Mouse (Mus musculus): ENCODE measurements at regions not wholly inside any gene's neighbourhood (a gene's known extent, or its start where the extent isn't known, plus 50 kb on each side); places are given as distances from the start of the nearest gene placed in this dataset.

DNA sequence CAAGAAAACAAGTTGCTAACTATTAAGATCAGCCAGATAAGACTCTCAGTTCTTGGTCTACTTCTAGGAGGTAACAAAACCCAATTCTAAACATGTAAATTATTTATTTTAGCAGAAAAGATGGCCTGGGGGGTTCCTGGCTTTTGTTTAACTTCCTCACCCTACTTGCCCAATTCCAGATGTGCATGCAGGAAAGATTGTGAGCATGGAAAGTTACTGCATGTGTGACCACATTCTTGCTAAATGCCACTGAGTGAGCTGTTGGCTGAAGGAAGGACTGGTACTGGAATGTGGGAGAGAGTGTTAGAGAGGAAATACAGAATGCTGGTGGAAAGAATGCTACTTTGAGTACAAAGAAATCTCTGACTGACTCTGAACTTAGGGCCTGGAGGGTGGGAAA, 72.1 kb upstream of the Vgll3 start:
- H3K4me2 ChIP-seq (ENCODE audit: low read depth, low read length, poor library complexity, severe bottlenecking): no peak overlapping the region
- no peaks in the 10 kb centered on the region for H3K36me3 ChIP-seq (ENCODE audit: insufficient read depth, low read length)
- H3K9me3 ChIP-seq (ENCODE audit: low read length): no peaks in the 10 kb centered on the region
- no peaks in the 10 kb centered on the region for H3K27me3 ChIP-seq (ENCODE audit: insufficient read depth, low read length)
- DNase-seq (ENCODE audit: low spot score) (no peak), ATAC-seq (ENCODE audit: low FRiP score) (no peak)
- no peaks in the 10 kb centered on the region for H3K4me1 ChIP-seq (ENCODE audit: insufficient read depth, low read length)
- no peak overlapping the region for H3K9ac ChIP-seq (replicated peaks; ENCODE audit: low read length, poor library complexity, severe bottlenecking)
- no peak overlapping the region for H3K27ac ChIP-seq (ENCODE audit: low read depth, low read length)
- H3K4me3 ChIP-seq (ENCODE audit: low read depth, low read length): no peak overlapping the region
- no peak for TF ChIP-seq CTCF (IDR thresholded peaks at IDR 0.05)

DNA sequence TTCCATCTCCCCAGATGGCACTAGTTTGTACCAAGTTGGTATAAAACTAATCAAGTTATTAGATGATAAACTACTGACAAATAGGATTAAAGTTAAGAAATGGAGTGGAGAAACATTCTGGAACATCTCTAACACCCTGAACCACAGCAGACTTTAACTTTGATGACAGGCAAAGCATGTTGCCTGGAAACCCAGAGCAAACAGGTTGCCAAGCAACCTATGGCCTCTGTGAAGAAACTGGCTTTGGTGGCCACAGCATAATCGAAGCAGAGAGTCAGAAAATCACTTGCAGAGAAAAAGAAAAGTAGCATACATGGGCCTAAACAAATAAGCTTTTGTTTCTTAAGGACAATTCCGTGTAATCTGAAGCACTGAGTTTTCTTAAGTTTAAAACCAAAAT, 59.4 kb upstream of the Vgll3 start:
- 16% methylated on average over 2 of the region's 2 CpGs for WGBS
- Histone ChIP-seq H3K4me2 (ENCODE audit: low read depth, low read length, poor library complexity, severe bottlenecking) (no peak overlapping the region), H3K9me3 (ENCODE audit: low read length) (no peaks in the 10 kb centered on the region), H3K4me3 (ENCODE audit: low read depth, low read length) (no peak overlapping the region), H3K9ac (replicated peaks; ENCODE audit: low read length, poor library complexity, severe bottlenecking) (no peak overlapping the region), H3K27ac (ENCODE audit: low read depth, low read length) (no peak overlapping the region), H3K4me1 (ENCODE audit: insufficient read depth, low read length) (no peaks in the 10 kb centered on the region), H3K27me3 (ENCODE audit: insufficient read depth, low read length) (no peaks in the 10 kb centered on the region), H3K36me3 (ENCODE audit: insufficient read depth, low read length) (no peaks in the 10 kb centered on the region)
- no peak for TF ChIP-seq CTCF (IDR thresholded peaks at IDR 0.05)
- DNase-seq (ENCODE audit: low spot score): peak; percentile 40
- no peak; the same call in 1 of the 2 replicates for ATAC-seq (ENCODE audit: low FRiP score)

Data from midbrain, postnatal 0 days (tissue).